Mouse (Mus musculus): ENCODE measurements around the gene Ascc1.

DNA sequence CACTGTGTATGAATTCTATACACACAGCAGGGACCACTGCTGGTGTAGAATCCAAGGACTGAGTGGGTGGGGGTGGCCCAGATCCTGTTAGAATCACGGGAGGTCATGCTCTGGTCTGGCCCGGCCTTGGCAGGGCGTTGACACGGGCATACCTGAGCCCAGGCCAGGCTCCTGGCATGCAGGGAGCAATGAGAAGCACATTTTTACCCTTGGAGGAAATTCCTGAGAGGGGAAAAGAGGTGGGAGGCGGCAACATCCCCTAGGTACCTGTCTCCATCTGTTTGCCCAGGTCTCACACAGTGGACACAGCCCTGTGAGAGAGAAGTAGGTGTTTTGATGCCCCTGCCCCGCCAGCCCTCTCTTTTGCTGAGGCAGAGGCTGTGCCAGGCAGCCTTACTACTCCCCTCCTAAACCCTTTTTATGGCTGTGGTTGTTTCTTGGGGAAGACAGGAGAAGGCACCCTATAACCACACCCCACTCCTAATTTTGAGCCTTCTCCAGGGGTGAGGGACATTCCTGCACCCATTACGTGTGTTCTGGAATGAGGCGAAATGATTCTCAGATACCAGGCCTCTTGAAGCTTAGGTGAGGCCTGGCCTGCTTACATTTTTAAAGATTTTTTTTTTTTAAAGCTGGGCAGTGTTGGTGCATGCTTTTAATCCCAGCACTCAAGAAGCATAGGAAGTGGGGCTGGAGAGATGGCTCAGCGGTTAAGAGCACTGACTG, 111.5 kb downstream of the Ascc1 start:
- TF ChIP-seq CTCF (IDR thresholded peaks at IDR 0.05; ENCODE audit: low read depth) (no peak), EP300 (IDR thresholded peaks at IDR 0.05; ENCODE audit: low read depth) (no peak)

All from liver, embryonic 14.5 days (tissue).